Mouse (Mus musculus) brain, embryonic 18.5 days (tissue): Measurements from ENCODE around the gene Gm11733.
"Not testable (repeated sequence)": the region's sequence is repeated elsewhere in the genome, so short reads cannot be mapped to it uniquely, and the experiment has no call there.

ENCODE experiments used
- DNase-seq: peaks from one replicate; pipeline ENCODE4 v3.0.0-alpha.2; 2012; ENCODE audit warnings: low read depth, low spot score

Gene Gm11733

DNA sequence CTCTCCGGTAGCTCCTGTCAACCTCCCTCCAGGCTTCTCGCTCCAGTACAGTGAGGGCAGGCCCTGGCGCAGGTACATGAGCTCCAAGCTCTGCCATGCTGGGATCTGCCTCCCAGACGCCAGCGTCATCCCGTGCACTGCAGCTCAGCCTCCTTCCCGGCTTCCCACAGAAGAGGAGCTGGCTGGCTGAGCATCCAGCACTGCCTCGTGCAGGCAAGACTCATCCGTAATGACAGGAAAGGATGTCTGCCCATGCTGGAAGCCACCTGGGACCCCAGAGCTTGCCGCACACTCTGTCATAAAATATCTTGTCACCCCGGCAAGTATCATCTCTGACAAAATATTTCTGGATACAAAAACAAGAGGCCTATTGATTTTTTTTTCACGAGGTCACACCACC is at the start of gene Gm11733:
TSS of gene Gm11733 (plus strand) at position 171 of the 400 bp plus-strand sequence.
- no peak for DNase-seq

DNA sequence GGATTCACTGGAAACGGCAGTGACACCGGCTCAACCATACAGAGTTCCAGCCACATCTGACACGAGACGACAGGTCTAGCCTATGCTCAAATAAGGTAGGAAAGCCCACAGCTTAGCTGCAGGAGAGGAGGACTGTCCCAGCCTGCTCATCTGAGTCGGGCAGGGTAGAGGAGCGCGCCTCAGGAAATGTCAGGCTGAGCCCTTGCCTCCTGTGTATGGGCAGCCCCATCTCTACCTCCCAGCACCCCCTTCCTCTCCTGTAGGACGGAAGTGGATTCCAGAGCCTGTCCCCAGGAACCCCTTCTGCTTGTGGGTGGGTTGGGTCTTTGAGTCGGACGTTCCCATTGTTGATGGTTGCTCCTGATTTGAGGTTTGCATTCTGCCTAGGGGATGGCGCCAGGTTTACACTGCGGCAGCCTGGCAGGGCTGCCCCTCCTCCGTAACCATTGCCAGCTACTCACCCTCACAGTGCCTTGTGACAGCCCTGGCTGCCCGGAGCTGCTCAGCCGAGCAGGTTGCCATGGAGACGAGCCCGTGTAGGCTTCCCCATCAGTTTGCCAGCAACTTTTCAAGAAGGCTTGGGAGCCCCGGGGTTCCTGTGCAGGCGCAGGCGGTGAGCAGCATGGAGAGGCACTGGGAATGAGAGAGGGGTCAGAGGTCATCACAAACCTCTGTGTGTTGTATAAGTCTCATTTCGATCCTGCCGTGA is 47.6 kb upstream of the Gm11733 start:
- DNase-seq, result peak; percentile 82

DNA sequence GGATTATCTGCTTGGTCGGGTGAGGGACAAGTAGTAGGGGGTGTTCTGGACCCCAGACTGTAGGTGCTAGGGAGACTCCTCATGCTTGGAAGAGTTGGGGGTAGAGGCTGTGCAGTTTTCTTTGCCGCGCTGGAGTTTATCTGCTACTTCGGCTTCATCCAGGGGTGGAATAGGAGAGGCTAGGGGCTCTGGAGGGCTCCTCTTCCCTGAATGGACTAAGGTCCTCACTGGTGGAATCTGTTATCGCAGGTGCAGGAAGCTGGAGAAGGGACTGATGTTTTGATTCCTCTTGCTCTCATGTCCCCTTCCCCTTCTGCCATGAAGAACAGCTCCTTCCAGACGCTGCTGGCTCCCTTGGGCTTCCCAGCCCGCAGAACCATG is 47.1 kb upstream of the Gm11733 start:
- DNase-seq, result no peak

DNA sequence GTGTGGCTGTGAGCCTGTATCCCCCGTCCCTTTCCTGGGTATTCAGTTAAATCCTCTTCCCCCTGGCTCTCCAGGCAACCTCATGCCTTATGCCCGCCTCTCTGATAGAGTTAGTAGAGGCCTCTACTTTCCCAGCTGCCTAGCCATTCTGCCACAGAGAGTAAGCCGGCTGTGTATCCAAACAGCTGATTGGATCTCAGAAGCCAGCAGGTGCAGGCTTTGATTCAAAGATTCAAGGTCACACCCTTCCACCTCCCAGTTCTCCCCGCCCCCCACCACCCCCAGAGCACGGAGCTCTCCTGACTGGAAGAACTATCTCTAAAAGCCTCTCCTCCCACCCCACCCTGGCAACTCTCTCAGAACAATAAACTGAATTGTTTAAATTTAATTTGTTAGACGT is 45.8 kb upstream of the Gm11733 start:
- no peak for DNase-seq

GRCm38 (mm10) chr11:117440865-117441425 is 43.2 kb upstream of the Gm11733 start:
- no peak for DNase-seq

DNA sequence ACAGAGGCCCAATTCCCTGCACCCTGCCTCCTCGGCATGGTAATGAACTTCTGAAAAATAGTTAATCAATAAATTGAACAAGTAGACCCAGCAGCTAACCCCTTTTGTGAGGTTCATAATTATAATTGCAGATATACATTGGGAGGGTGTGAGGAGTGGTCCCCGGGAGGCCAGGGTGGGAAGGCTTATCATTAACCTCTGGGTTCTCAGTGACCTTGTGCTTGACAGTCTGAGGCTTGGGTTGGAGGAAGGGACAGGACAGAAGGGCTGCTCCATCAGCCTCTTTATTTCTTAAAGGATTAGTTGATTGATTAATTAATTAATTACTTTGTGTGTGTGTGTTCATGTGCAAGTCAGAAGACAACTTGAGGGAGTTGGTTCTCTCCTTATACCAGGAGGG is 40.1 kb upstream of the Gm11733 start:
- no peak for DNase-seq

- no peak for DNase-seq
Measured at GRCm38 (mm10) chr11:117445707-117446106, 38.5 kb upstream of the Gm11733 start.

DNA sequence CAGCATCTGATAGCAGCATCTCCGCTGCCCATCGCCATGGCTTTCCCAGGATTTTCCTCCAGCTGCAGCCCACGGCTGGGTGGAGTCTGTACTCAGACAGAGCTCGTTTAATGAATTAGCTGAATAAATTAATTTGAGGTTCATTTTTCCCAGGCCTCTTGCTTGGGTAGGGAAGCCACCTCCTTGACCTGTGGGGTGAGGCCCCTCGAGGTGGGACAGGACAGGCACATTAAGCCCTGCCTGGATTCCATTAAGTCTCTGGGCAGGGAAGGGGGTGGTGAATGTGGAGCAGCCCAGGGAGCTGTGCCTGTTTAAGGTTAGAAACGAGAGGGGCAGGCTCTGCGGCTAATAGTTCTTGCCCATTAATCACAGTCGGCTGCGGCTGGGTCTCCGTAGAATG is 30.1 kb upstream of the Gm11733 start:
- no peak for DNase-seq

DNA sequence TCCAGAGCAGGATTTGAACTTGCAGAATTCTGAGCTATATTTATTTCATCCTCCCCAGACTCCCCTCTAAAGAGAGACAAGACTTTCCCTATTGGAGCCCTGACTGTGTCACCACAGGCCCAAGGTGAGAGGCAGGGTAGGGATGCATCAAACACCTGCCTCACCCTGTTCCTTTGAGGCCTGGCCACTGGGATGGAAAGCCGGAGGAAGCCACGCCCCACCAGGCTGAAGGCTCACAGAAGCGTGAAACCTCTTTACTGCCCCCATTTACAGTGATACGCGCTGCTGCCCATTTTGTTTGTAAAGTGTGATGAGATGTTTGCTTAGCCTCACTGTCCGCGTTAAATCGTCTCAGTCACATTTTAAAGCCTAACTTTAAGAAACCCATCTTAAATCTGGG is 25.0 kb upstream of the Gm11733 start:
- DNase-seq, result no peak

- DNase-seq, result no peak
Measured at GRCm38 (mm10) chr11:117462202-117462864, 21.8 kb upstream of the Gm11733 start.

GRCm38 (mm10) chr11:117463416-117463815 is 20.8 kb upstream of the Gm11733 start:
- not testable (repeated sequence) for DNase-seq

DNA sequence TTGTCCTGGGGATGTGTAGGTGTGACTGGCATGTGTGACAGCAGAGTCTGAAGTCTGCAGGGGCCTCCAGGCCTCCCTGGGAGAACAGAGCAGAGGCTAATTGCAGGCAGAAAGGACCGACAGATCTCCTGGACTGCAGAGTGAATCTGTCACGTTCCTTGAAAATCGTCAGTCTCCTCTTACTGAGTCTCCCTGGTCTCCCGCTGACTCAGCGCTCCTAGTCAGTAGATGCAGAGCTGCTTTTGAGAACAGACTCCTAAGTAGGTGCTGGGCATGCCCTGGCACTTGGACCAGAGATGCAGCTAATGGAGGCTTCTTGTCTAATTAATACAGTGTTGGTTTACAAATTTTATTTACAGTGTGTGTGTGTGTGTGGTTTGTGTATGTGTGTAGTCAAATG is 17.9 kb upstream of the Gm11733 start:
- DNase-seq, result no peak

DNA sequence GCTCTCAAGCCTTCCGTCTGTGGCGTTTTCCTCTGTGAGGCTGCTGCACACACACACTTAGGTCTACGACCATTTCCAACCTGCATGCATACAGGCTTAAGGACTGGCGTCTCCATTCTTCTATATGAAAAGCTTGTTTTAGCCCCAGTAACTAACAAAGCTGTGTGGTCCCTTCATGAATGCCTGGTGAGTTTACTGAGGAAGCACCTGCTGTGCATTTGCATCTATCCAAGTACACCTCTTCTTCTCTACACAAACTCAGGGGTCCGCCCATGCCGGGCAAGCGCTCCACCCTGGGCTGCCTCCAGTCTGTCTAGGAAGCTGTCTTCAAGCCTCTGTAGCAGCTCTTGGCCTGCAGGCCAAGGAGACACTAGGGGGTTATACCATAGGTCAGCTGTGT is 17.3 kb upstream of the Gm11733 start:
- no peak for DNase-seq

GRCm38 (mm10) chr11:117468585-117469363 is 15.4 kb upstream of the Gm11733 start:
- DNase-seq, result no peak

DNA sequence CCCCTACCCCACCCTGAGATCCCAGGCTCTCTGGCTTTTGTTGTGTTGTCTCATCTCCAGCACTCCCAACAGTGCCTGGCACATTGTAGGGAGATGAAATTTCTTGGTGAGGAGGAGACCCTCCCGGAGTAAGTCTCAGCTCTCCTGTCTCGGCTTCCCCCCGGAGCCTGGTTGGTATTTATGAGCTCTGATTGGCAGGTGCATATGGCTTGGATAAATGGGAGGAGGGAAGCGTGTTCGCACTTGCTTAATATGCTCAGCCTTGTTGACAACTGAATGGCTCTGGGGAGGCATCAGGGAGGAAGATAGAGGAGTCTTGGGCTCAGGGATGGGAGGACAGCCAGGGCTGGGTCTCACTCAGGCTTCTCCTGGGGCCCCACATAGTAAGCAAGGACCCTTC is 14.4 kb upstream of the Gm11733 start:
- no peak for DNase-seq

- DNase-seq, result no peak
Measured at GRCm38 (mm10) chr11:117470586-117471195, 13.5 kb upstream of the Gm11733 start.

- no peak for DNase-seq
Measured at GRCm38 (mm10) chr11:117471625-117472283, 12.4 kb upstream of the Gm11733 start.

- no peak for DNase-seq
Measured at GRCm38 (mm10) chr11:117472885-117473284, 11.3 kb upstream of the Gm11733 start.

- DNase-seq, result no peak
Measured at GRCm38 (mm10) chr11:117475204-117475603, 9.0 kb upstream of the Gm11733 start.

DNA sequence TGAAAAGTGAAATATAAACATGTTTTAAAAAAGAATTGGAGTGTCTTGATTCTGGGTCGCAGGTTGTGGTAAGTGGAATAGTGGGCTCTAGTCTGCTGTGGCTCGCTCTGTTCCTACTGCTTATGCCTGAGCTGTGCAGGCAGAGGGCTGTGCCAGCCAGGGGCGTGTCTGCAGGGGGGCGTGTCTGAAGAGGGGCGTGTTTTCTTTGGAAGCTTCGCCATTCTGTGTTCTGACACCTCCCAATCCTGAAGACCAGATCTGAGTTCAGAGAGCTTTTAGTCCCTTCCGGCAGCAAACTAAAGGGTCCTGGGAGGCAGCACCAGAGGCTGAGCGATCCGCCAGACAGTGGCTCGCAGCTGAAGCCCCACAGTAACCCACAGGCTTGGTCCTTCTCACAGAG is 8.5 kb upstream of the Gm11733 start:
- no peak for DNase-seq

- no peak for DNase-seq
Measured at GRCm38 (mm10) chr11:117476554-117477107, 7.5 kb upstream of the Gm11733 start.
